Mouse (Mus musculus) Patski (cell line): ENCODE data around the gene Zxdc. TPM values are rescaled to one million over a fixed set of nuclear protein-coding genes. Genes with fewer than 3 reads are reported as not detected.

ENCODE experiments used
- ATAC-seq: fragments of 100-300 bp; one replicate; pipeline ENCODE4 v1.8.0; 2021
- CTCF ChIA-PET: fragments of 350-600 bp; sonication (Branson Sonifier 250); formaldehyde crosslinking; loops from one replicate; lab custom pipeline; 2022; ENCODE audit warnings: inconsistent platforms; lab: Charles Lee
- POLR2A ChIA-PET: fragments of 350-600 bp; sonication (Branson Sonifier 250); formaldehyde crosslinking; loops from one replicate; lab custom pipeline; 2022; ENCODE audit warnings: antibody characterized with exemption, inconsistent platforms; lab: Charles Lee
- DNase-seq: peaks from one replicate; pipeline ENCODE4 v3.0.0-alpha.2; 2011; ENCODE audit warnings: low read depth, low spot score
- H3K27me3 ChIP-seq: fragments of 371-371 bp; one replicate; pipeline ENCODE4 v1.5.1; 2021
- CTCF ChIP-seq: fragments of 100-300 bp; IDR thresholded peaks from one replicate; pipeline ENCODE4 v1.5.1; 2021
- in situ Hi-C: fragments of 300-500 bp; cut with MboI; formaldehyde crosslinking; loops from 3 replicates; pipeline ENCODE4 v1.11.1; 2018; ENCODE audit warnings: low pct_unique_long_range_greater_than_20kb, mixed read lengths
- polyA plus RNA-seq: library from polyadenylated mRNA; unstranded; gene quantifications from one replicate; pipeline ENCODE4 v1.2.3, GENCODE M21; 2021

Gene Zxdc
- 39.8 TPM for polyA plus RNA-seq

DNA sequence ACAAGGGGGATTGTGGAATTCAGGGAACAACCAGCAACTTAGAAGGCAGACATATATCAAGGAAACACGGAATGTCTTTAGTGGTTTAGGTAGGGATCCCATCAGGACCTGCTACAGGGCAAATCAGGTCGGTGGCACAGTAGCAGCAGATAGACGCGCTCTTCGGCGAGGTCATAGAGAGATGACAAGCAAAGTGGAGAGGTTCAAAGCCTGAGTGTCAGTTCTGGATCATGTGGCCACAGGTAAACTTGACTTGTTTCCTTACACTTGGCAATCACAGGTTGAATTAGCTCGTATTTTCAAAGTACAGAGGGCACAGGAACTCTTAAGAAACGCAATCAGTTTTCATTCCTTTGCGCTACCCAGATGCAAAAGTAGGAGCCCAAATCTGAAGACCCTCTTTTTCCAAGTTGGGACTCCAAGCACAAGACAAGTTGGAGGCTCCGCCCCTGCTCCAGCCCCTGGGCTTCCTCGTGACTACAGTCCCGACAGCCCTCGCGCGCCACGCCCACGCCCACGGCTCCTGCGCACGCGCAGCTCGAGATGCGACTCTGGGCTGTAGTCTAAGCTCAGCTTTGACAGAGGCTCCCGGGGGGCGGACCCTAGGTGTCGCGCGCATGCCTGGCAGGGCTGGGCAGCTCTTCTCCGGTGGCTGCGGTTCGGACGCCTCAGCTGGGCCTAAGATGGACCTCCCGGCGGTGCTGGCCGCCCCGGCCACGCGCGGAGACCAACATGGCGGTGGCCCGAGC lies at the start of gene Zxdc:
TSS of gene Zxdc (plus strand) at position 517 of the 749 bp plus-strand sequence.
- peak; percentile 73 for DNase-seq
- no peak for TF ChIP-seq CTCF
- no peaks in the 10 kb centered on the region for H3K27me3 ChIP-seq
- POLR2A ChIA-PET = interaction anchor here (0.7 to 4.8 kb wide), 5 partner anchors 10 to 243 kb away, joined by 3 to 46 read pairs (median 4); no protein-coding TSS in a partner anchor
- in situ Hi-C loops = loop anchor here (25.0 kb wide), 3 partner anchors 743 to 1407 kb away; partner anchors contain the start of genes Fbln2 and Nup210
- ATAC-seq = peak; percentile 91
- CTCF ChIA-PET = interaction anchor here (1.0 kb wide), 1 partner anchor 8 kb away, joined by 4 read pairs; no protein-coding TSS in a partner anchor

DNA sequence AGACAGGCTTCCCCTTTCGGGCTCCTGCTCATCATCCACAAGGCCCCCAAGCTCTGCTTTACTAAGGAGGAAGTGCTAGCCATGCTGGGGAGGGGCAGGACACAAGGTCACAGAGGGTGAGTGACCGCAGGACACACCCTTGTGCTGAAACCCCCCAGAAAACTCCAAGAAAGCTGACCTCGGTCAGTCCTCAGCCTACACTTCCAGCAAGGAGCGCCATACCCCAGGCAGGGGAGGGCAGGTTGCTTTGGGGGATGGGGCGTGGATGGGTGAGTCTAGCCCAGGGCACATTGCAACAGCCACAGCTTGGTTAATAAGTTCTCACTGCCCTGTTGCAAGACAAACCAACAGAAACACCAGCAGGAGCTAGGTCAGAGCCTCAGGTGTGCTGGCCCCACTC lies 48.9 kb upstream of the Zxdc start:
- ATAC-seq (peak; percentile 11), DNase-seq (no peak)
- ChIA-PET CTCF (interaction anchor here (0.8 kb wide), 2 partner anchors 10 to 38 kb away, joined by 3 read pairs; no protein-coding TSS in a partner anchor), POLR2A (no interaction called here)
- in situ Hi-C loops = loop anchor here (10.0 kb wide), 1 partner anchor 636 kb away; no protein-coding TSS in a partner anchor
- no peak for TF ChIP-seq CTCF
- H3K27me3 ChIP-seq = no peaks in the 10 kb centered on the region

DNA sequence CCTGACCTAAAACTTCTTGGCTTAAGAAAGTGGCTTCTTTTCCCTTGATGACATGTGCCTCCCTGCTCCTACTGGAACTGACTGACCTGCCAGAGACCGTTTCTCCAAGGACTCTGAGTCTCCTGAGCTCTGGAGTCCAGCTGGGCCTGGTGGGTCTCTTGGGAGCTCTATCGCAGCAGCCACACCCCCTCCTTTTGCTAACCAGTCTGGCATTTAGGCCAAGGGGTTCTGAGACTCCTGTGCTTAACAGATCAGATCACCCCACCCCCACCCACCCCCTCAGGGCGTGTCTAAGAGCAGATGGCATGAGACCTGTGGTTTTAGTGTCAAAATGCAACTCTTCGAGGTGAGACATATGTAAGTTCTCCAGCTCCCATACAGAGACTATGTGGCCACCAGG lies 47.5 kb upstream of the Zxdc start:
- ATAC-seq (peak; percentile 44), DNase-seq (no peak)
- H3K27me3 ChIP-seq = no peaks in the 10 kb centered on the region
- ChIA-PET CTCF (interaction anchor here (0.8 kb wide), 1 partner anchor 113 kb away, joined by 3 read pairs; no protein-coding TSS in a partner anchor), POLR2A (no interaction called here)
- in situ Hi-C loops = loop anchor here (10.0 kb wide), 1 partner anchor 637 kb away; no protein-coding TSS in a partner anchor
- TF ChIP-seq CTCF = no peak

GRCm38 (mm10) chr6:90324026-90324425 lies 45.3 kb upstream of the Zxdc start:
- DNase-seq = no peak
- ChIA-PET CTCF (interaction anchor here (5.2 kb wide), 1 partner anchor 645 kb away, joined by 21 read pairs; no protein-coding TSS in a partner anchor), POLR2A (no interaction called here)
- H3K27me3 ChIP-seq = no peaks in the 10 kb centered on the region
- ATAC-seq = no peak
- no peak for TF ChIP-seq CTCF
- in situ Hi-C loops = loop anchor here (10.0 kb wide), 1 partner anchor 639 kb away; no protein-coding TSS in a partner anchor

DNA sequence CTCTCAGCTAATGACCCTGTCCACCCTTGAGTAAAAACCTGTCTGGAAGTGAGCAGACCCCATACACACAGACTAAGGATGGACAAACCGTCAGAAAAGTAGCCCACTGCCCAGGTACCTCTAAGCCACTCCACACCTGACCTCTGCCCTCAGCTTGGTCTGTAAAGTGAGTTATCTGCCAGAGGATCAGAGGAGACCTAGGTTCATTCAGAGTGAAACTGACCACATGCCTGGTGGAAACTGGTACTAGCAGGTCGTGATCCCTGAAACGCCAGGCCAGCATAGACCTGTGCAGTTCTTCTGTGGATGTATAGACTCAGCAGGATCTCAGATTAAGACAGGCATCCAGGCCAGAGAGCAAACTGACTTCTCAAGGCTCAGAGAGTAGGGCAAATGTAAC lies 44.8 kb upstream of the Zxdc start:
- in situ Hi-C loops = loop anchor here (10.0 kb wide), 1 partner anchor 640 kb away; no protein-coding TSS in a partner anchor
- no peaks in the 10 kb centered on the region for H3K27me3 ChIP-seq
- DNase-seq = no peak
- ChIA-PET CTCF (interaction anchor here (5.2 kb wide), 1 partner anchor 645 kb away, joined by 21 read pairs; no protein-coding TSS in a partner anchor), POLR2A (no interaction called here)
- no peak for ATAC-seq
- no peak for TF ChIP-seq CTCF

DNA sequence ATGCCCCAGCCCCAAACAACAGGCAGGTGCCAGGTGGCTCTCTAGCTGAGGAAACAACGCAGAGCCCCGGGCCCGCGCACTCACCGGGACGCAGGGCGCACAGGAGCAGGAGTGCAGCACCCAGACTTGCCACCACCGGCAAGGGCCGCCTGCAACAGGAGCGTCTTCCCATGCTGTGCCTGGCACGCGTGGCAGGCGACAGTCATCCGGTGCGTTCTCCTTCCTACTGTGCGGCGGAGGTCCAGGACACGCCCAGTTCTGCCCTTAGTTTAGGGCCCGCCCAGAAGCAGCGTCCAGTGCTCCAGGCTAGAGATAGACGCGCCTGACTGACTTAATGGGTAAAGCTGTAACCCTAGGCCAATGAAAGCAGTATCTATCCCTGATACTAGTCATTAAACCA lies 44.3 kb upstream of the Zxdc start, which contains the start of gene Chst13:
TSS of gene Chst13 (minus strand) at position 195 of the 400 bp plus-strand sequence.
- in situ Hi-C loops = loop anchor here (10.0 kb wide), 1 partner anchor 640 kb away; no protein-coding TSS in a partner anchor
- ATAC-seq = no peak
- no peak for TF ChIP-seq CTCF
- CTCF ChIA-PET = interaction anchor here (0.9 to 5.2 kb wide), 2 partner anchors 20 to 646 kb away, joined by 3 to 21 read pairs; no protein-coding TSS in a partner anchor
- POLR2A ChIA-PET = no interaction called here
- no peak for DNase-seq
- H3K27me3 ChIP-seq = no peaks in the 10 kb centered on the region

DNA sequence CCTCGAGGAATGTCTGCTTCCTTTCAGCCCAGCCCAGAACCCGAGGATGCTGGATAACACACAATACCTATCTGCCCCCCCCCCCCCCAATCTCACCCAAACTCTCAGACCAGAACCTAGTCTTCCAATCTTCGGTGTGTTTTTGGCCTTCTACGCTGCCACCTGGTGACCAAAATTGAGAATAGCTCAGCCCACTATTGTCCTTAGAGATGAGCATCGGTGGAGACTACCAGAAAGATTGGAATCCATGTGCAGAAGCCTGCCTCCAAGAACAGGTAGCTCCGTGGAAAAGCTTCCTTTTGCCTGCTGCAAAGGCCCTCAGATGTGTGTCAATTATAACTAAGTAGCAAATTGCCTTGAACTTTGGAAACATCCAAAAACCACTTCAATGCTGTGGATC lies 41.6 kb upstream of the Zxdc start:
- no peak for TF ChIP-seq CTCF
- CTCF ChIA-PET = interaction anchor here (0.8 to 5.2 kb wide), 9 partner anchors 17 to 655 kb away, joined by 3 to 21 read pairs (median 3); partner anchors contain the start of genes Cfap100 and Vmn1r40
- ATAC-seq (no peak), DNase-seq (no peak)
- in situ Hi-C loops = loop anchor here (10.0 kb wide), 1 partner anchor 643 kb away; no protein-coding TSS in a partner anchor
- POLR2A ChIA-PET = interaction anchor here (0.8 kb wide), 1 partner anchor 27 kb away, joined by 3 read pairs; no protein-coding TSS in a partner anchor
- no peaks in the 10 kb centered on the region for H3K27me3 ChIP-seq

DNA sequence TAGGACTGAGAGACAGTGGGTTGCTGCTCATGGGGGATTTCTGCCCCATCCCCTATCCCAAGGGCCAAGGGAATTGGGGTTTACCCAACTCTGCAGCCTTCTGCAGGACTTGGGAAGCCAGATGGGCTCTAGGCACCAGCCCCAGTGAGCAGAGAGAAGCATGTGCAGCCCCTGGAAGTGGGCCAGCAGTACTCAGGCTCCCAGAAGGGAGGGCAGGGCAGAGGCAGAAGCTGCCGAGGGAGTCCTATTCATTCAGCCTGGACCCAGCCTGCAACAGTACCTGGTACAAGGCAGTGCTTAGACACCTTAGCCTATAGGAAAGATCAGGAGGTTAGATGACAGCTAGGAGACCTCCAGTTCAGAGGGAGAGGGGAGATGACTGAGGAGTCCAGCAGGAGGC lies 39.3 kb upstream of the Zxdc start:
- ChIA-PET POLR2A (interaction anchor here (1.1 kb wide), 1 partner anchor 30 kb away, joined by 3 read pairs; no protein-coding TSS in a partner anchor), CTCF (interaction anchor here (2.0 kb wide), 1 partner anchor 31 kb away, joined by 5 read pairs; no protein-coding TSS in a partner anchor)
- in situ Hi-C loops = loop anchor here (10.0 kb wide), 1 partner anchor 645 kb away; no protein-coding TSS in a partner anchor
- DNase-seq (no peak), ATAC-seq (no peak)
- no peaks in the 10 kb centered on the region for H3K27me3 ChIP-seq
- TF ChIP-seq CTCF = no peak

DNA sequence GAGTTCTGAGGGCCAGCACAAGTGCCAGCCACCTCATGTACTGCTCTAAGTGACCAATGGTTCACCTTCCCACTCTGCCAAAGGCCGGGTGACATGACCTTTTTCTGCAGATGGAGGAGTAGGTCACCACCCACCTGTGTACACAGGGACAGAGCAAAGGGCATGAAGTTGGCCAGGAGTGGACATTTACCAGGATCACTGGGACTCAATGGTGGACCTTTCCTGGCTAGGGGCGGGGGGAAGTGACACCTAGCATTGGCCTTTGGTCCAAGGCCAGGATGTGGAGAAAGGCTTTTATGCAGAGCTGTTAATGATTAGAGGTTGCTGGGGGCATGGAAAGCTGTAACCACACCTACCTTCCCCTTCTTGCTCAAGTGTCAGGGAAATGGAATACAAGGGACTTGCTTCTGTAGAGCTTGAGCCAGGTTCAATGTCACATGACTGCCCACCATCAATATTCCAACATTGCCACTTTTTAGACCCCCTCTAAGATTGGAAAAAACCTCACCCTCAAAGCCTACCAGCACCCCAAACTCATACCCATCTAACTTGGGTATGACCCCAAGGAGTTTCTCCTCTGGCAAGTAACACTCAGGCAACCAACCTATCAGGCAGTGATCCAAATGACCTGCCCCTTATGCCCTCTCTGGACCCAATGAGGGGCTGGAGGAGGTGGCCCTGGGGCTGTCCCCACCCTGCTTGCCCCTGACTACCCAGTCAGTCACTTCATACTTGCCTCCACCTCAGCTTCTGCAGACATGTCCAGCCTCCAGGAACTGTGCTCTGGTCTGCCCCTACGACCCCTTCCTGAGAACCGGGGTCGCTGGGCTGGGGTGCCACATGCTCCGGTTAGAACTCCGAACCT lies 36.5 kb upstream of the Zxdc start, which contains the start of gene Uroc1:
TSS of gene Uroc1 (plus strand) at position 724 of the 865 bp plus-strand sequence.
- no peak for TF ChIP-seq CTCF
- no peaks in the 10 kb centered on the region for H3K27me3 ChIP-seq
- in situ Hi-C loops = no loop called here
- no peak for DNase-seq
- POLR2A ChIA-PET = no interaction called here
- ATAC-seq = no peak
- CTCF ChIA-PET = interaction anchor here (1.2 to 1.3 kb wide), 2 partner anchors 18 to 49 kb away, joined by 3 read pairs; no protein-coding TSS in a partner anchor
